Mouse (Mus musculus) G1E (cell line): ENCODE data around the gene Serf2.

Experiments used
- CTCF ChIP-seq: IDR thresholded peaks from 2 replicates; pipeline ENCODE4 v1.5.1; 2012; ENCODE audit warnings: low read depth, low read length, inconsistent platforms, mixed read lengths
- POLR2AphosphoS5 ChIP-seq: IDR thresholded peaks from 2 replicates; pipeline ENCODE4 v1.6.1; 2012; ENCODE audit warnings: low read depth, low read length, inconsistent platforms; ENCODE audit not compliant: insufficient replicate concordance
- TAL1 ChIP-seq: conservative IDR thresholded peaks from 2 replicates; pipeline ENCODE4 v1.6.1; 2012; ENCODE audit warnings: low read depth, low read length, inconsistent platforms, mixed read lengths

DNA sequence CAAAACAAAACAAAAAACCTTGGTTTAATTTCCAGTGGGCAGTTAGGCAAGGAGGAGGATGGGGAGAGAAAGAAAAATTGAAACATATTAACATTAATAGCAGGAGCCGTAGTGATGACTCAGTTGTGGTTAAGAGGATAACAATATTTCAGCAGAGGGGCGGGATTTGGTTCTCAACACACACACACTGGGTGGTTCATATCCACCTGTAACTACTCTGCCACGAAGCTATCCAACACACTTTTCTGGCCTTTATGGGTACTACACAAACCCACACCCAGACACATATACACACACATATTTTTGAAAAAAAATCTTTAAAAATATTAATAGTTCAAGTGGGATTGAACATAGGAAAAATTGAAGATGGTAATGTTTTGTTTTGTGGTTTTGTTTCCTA is 2.0 kb upstream of the Serf2 start:
- TF ChIP-seq CTCF, result no peak
- no peak for TF ChIP-seq POLR2AphosphoS5
- no peak for TF ChIP-seq TAL1
